Mouse (Mus musculus) heart, adult 8-10 months (tissue): ENCODE results near the gene Zfp365. TPM values are rescaled to one million over a fixed set of nuclear protein-coding genes. Genes with fewer than 3 reads are reported as not detected.

Experiments used
- DNase-seq: peaks from one replicate; pipeline ENCODE4 v3.0.0; 2022; ENCODE audit warnings: low spot score
- total RNA-seq, 4 experiments: library from RNA; stranded (reverse); gene quantifications; 2 replicates each; pipeline ENCODE4 v1.2.4; 2022

Gene Zfp365
- total RNA-seq, 4 experiments from 2014 or later = 0.44 to 2.2 (median 0.92) TPM

DNA sequence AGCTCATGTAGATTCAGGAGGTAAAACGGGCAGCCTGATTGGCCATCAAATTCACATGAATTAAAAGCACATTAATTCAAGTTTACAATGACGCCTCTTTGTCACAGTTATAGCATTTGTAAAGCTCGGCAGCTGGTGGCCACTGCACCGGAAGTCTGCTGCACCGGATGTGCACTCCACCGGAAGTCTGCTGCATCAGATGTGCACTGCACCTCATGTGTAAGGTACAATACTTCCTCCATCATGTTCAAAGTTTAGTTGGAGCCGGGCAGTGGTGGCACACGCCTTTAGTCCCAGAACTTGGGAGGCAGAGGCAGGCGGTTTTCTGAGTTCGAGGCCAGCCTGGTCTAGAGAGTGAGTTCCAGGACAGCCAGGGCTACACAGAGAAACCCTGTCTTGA, 70.9 kb downstream of the Zfp365 start:
- DNase-seq = no peak

- DNase-seq = no peak
Measured at GRCm38 (mm10) chr10:67840735-67841134, 71.7 kb downstream of the Zfp365 start.

GRCm38 (mm10) chr10:67839156-67839555, 73.3 kb downstream of the Zfp365 start:
- DNase-seq = no peak

GRCm38 (mm10) chr10:67836426-67836825, 76.0 kb downstream of the Zfp365 start:
- peak; percentile 18 for DNase-seq

Other genes starting within 250 kb of the Zfp365 start
- gene Rtkn2, start 66.9 kb upstream of the Zfp365 start, total RNA-seq = under 1 TPM; 0.20 to 0.34 (median 0.28) TPM